Mouse (Mus musculus) c-Kit-positive CD71-negative TER-119-negative erythroid progenitor cells, embryonic 14.5 days (primary cell): Measurements from ENCODE around the gene Kcnk15.

ENCODE experiments used
- DNase-seq: peaks from one replicate; pipeline ENCODE4 v3.0.0-alpha.2; 2013; ENCODE audit warnings: low read depth

Kcnk15 gene

DNA sequence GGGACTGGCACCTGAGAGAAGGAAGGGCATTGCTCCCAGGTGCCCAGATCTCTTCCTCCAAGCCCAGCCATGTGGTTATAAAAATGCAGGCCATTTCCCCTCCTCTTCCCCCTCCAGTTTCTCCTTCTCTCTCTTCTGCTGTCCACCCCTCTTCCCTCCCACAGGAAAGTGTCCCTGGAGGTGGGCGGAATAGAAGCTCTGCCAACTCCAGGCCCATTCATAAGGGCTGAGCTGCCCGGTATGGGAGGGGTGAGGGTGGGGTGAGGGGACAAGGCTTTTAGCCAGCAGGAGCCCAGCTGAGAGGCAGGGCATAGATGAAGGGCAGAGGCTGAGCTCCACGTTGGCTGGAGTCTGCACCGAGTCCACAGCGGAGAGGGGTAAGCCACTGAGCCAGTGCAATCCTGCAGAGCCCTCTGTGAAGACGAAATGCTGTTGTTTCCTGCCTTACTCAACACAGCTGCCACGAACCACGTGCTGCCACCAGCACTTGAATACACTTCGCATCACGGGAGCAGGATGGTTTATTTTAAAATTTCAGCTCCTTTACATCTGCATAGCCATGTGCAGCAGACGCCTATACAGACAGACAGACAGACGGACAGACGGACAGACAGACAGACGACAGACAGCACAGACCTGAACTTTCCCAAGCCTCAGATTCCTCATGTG is 23.5 kb downstream of the Kcnk15 start:
- no peak for DNase-seq

GRCm38 (mm10) chr2:163880891-163881290 is 27.4 kb downstream of the Kcnk15 start:
- DNase-seq: no peak

DNA sequence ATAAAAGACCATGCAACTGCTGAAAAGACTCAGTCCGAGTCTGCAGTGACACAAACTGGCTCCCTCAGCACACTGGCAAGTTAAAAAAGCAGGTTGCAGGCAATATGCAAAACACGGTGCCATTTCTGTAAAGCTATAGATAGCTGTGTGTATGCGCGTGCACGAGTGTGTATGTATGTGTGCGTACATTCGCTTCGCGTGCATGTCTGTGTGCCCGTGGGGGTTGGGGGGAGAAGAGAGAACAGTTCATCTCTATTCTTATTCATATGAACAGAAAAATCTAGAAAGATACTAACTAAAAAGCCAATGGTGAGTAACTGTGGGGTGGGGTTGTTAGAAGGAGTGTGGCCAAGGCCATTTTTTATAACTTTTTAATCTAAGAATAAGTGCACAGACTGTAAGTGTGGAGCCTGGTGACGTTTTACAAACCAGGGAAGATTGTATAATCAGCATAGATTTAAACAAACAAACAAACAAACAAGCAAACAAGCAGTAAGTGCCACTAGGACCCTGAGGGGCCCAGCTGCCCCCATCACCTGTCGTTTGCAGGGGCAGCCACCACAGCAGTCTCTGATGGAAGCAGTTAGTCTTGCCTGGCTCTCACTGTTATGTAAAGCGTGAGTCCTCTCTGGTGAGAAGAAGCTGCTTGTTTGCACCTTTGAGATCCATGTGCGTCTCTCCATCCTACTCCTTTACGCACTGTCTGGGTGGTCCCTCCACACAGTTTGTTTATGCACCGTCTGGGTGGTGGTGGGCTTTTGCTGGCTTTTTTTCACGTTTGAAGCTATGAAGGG is 29.6 kb downstream of the Kcnk15 start:
- no peak for DNase-seq

DNA sequence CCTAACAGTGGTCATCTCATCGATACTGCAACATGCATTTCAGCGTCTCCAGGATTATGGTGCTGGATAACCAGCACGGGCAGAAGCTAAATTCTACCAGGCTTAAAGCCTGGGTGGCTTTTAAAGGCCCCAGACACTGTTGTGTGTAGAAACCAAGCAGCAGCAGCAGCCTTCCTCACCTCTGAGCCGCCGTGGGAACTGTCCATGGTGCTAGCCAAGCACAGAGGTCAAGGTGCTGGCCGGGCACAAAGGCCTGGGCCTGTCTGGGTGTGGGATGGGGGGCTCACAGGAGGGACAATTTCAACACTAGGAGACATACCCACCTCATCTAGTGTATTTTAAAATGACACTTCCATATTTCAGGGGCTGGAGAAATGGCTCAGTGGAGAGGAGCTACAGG is 36.0 kb downstream of the Kcnk15 start:
- peak; percentile 7 for DNase-seq

DNA sequence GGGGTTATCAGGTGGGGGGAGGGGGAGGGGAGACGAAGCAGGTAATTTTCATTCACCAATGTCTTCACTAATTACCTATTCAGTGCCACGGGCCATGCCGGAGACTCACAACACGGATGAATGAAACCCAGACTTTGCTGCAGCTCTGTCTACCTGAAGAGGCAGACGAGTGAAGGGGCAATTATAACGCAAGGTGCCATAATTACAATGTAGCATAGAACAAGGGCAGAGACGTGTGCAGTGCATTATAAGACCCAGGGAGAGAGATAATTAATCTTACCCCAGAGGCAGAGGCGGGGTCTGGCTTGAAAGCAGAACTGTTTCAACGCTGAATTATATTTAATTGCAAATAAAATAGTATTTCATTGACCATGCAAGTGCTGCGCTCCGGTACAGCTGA is 37.1 kb downstream of the Kcnk15 start:
- no peak for DNase-seq

DNA sequence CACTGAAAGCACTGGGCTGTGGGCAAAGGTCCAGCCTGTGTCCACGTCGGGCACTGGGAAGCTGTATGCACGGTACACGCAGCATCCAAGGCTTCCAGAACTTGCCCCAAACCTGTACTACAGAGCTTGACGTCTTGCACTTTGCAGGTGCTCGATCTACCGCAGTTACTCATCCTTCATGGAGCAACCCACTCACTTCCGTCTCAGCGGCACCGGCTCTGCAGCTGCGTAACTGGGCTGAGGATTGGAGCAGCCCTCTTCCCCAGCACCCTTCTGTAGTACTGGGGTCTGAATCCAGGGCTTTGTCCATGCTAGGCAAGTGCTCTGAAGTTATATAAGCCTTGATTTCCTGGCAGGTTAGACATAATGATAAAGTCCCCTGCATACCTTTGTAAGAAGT is 37.8 kb downstream of the Kcnk15 start:
- no peak for DNase-seq

DNA sequence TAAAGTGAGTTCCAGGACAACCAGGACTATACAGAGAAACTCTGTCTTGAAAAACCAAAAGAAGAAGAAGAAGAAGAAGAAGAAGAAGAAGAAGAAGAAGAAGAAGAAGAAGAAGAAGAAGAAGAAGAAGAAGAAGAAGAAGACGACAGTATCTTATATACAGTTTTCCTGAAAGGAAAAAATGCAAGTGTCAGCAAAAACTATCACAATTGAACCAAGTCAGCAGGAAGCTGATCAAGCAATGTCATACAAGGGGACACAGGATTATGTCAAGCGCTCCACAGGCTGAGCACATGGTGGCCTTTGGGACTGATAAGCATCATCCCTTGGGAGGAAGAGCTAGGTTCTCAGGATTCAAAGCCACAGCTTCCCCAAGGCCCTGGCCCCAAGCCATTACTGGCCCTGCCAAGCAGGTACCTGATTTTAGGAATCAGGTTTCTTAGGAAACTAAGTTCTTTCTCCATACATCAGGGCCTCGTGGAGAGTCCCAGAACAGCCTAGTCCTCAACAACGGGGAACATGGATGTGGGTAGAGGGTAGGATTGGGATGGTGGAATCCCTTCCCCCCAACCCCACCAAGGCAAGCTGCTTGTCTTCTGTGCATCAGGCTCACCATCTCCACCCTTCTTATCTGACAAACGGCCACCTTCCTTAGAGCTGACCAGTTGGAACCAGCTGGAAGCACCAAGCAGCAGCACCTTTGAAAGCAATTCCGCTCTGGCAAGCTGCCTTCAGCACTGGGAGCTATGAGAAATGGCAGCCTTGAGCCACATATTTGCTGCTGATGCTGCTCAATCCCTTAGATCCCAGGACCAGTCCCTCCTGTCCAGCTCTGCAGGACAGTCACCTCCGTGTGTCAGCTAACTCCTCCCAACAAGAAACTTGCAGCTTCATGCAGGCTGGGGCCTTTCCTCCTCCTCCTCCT is 40.3 kb downstream of the Kcnk15 start:
- no peak for DNase-seq

DNA sequence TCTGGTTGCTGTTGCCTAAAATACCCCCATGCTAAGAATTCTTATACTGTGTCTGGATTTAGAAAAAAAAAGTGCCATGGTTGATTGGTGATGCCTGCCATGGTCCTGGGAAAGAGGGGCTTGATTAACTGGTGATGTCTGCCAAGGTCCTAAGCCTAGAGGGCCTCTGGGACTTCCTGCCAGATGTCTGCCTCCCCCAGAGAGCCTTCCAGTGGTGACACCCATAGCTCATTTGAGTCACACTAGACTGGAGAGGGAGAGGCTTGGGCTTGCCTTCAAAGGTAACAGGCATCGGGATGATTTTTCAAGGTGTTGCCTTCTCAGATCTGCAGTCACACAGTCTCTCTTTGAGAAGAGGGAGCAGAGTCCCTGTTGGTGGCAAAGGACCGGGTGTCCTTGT is 41.7 kb downstream of the Kcnk15 start:
- DNase-seq: no peak

- no peak for DNase-seq
Measured at GRCm38 (mm10) chr2:163897026-163897425, 43.6 kb downstream of the Kcnk15 start.

GRCm38 (mm10) chr2:163897988-163898535 is 44.6 kb downstream of the Kcnk15 start:
- no peak for DNase-seq

- DNase-seq: no peak
Measured at GRCm38 (mm10) chr2:163899910-163900411, 46.5 kb downstream of the Kcnk15 start.

- DNase-seq: no peak
Measured at GRCm38 (mm10) chr2:163901043-163901442, 47.6 kb downstream of the Kcnk15 start.

DNA sequence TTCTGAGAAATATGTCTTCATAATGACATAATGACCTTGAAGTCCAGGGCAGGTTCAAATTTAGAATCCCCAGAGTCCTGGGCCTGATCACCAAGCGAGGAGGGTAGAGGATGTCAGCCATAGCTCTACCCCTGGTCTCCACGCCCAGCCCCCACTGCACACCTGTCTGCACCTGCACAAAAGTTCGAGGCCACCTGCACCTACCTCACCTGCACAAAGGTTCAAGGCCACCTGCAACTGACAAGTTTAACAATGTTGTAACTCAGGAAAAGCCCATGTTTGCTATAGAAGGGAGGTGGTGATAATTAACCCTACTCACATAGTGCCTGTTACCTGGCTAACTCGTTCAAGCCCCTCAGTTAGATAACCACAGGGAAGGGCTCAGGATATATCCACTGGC is 49.0 kb downstream of the Kcnk15 start:
- DNase-seq: no peak

DNA sequence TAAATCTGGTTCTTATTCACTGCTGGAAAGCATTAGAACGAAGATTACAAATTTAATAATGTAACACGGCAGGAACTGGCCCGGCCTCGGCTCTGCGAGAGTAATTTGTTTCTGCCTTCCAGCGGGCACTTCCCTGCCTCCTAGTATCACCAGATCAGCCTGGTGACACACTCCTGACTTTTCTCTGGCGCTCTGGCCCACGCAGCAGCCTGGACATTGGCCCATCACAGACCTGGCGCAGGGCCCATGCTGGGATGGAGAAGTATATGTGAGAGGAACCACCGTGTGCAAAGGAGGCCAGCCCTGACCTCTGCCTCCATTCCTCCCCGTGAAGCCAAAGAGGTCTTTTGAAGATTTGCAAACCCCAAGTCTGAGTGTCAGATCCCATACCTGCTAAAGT is 50.0 kb downstream of the Kcnk15 start:
- no peak for DNase-seq

DNA sequence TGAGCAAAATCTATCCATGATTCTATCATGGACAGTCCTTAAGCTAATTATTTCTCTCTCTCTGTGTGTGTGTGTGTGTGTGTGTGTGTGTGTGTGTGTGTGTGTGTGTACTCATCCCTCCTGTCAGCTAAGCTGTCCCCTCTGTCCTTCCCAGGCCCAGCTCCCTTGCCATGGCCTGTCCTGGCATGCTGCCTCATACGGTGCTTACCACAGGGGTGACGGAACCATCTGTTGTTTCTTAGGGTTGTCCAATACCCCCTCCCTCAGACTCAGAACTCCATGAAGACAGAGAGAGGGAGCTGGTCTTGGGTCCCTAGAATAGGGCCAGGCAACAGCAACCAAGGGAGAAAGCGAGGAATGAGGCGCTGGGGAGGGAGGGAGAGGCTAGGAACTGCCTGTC is 50.9 kb downstream of the Kcnk15 start:
- DNase-seq: no peak

DNA sequence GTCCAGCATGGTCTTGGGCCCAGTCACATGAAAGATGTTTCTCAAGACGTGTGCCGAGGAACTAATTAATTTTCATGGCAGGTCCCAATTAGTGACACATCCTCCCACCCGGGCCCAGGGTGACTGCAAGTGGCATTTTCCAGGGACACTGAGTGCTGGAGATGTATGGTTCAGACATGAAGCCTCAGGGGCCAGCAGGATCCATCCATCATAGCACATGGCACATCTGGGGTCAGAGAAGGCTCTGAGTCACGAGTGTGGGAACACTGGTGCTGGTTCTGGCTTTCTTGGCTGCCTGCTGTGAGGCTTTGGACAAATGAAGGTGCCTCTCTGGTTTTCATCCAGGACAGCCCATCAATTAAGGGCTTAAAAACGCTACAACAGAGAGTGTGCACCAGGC is 53.7 kb downstream of the Kcnk15 start:
- DNase-seq: no peak
